Mouse (Mus musculus) limb, embryonic 14.5 days (tissue): ENCODE measurements at regions not wholly inside any gene's neighbourhood (a gene's known extent, or its start where the extent isn't known, plus 50 kb on each side); places are given as distances from the start of the nearest gene placed in this dataset.

Experiments
- ATAC-seq: fragments of 200-750 bp; cut with Nextera tagmentation; 2 replicates; pipeline ENCODE4 v1.8.0; 2017; ENCODE audit warnings: low read depth, moderate number of reproducible peaks, moderate TSS enrichment; ENCODE audit not compliant: low FRiP score
- DNase-seq: peaks from one replicate; pipeline ENCODE4 v3.0.0-alpha.2; 2015; ENCODE audit warnings: low spot score
- H3K27ac ChIP-seq: fragments of 300-500 bp; sonication (generic); replicated peaks from 2 replicates; pipeline ENCODE4 v1.5.1; 2014; ENCODE audit warnings: low read depth, mild to moderate bottlenecking, low read length, moderate library complexity, mixed read lengths
- H3K27me3 ChIP-seq: fragments of 300-500 bp; sonication (generic); 2 replicates; pipeline ENCODE4 v1.6.1; 2014; ENCODE audit warnings: low read length, mixed read lengths; ENCODE audit not compliant: control insufficient read depth, insufficient read depth
- H3K36me3 ChIP-seq: fragments of 300-500 bp; sonication (generic); 2 replicates; pipeline ENCODE4 v1.6.1; 2014; ENCODE audit warnings: mild to moderate bottlenecking, low read length, moderate library complexity, mixed read lengths; ENCODE audit not compliant: control insufficient read depth, insufficient read depth
- H3K4me1 ChIP-seq: fragments of 300-500 bp; sonication (generic); 2 replicates; pipeline ENCODE4 v1.6.1; 2014; ENCODE audit warnings: antibody characterized with exemption, low read length, mixed read lengths; ENCODE audit not compliant: control insufficient read depth, insufficient read depth
- H3K4me2 ChIP-seq: fragments of 300-500 bp; sonication (generic); replicated peaks from 2 replicates; pipeline ENCODE4 v1.6.1; 2014; ENCODE audit warnings: low read depth, mild to moderate bottlenecking, low read length, moderate library complexity; ENCODE audit not compliant: severe bottlenecking
- H3K4me3 ChIP-seq: fragments of 300-500 bp; sonication (generic); replicated peaks from 2 replicates; pipeline ENCODE4 v1.5.1; 2014; ENCODE audit warnings: low read length
- H3K9ac ChIP-seq: fragments of 300-500 bp; sonication (generic); 2 replicates; pipeline ENCODE4 v1.6.1; 2014; ENCODE audit warnings: mild to moderate bottlenecking, low read depth, low read length, moderate library complexity; ENCODE audit not compliant: severe bottlenecking
- H3K9me3 ChIP-seq: fragments of 300-500 bp; sonication (generic); 2 replicates; pipeline ENCODE4 v1.6.1; 2016; ENCODE audit warnings: low read length; ENCODE audit not compliant: control insufficient read depth
- POLR2A ChIP-seq: fragments of 200-500 bp; IDR thresholded peaks from 2 replicates; pipeline ENCODE4 v1.8.0; 2012; ENCODE audit warnings: inconsistent platforms, mild to moderate bottlenecking, moderate library complexity, borderline replicate concordance; ENCODE audit not compliant: insufficient read depth, insufficient read length; ENCODE audit errors: extremely low read depth
- WGBS: fragments of 180-500 bp; shearing (Covaris S2); extraction: QIAGEN DNeasy Blood & Tissue Kit; methylation state at CpG from one replicate; pipeline ENCODE4 v1.1.7; 2014; 5-methylcytosine and 5-hydroxymethylcytosine counted together

GRCm38 (mm10) chr8:53096272-53096784 is 415.2 kb upstream of the Aga start:
- Histone ChIP-seq H3K27me3 (no peaks in the 10 kb centered on the region), H3K36me3 (no peaks in the 10 kb centered on the region), H3K27ac (no peak overlapping the region), H3K4me3 (no peak overlapping the region), H3K4me2 (no peak overlapping the region), H3K4me1 (no peaks in the 10 kb centered on the region), H3K9me3 (no peaks in the 10 kb centered on the region), H3K9ac (no peak overlapping the region)
- ATAC-seq (no peak), DNase-seq (no peak)
- no peak for TF ChIP-seq POLR2A

- Histone ChIP-seq H3K9ac (no peak overlapping the region), H3K9me3 (no peaks in the 10 kb centered on the region), H3K4me1 (no peaks in the 10 kb centered on the region), H3K36me3 (no peaks in the 10 kb centered on the region), H3K4me2 (no peak overlapping the region), H3K27me3 (no peaks in the 10 kb centered on the region), H3K27ac (no peak overlapping the region), H3K4me3 (no peak overlapping the region)
- DNase-seq (no peak), ATAC-seq (no peak)
- no peak for TF ChIP-seq POLR2A
- WGBS: 65% methylated on average over 6 of the region's 6 CpGs
Measured at GRCm38 (mm10) chr8:53140041-53140440, 371.5 kb upstream of the Aga start.

GRCm38 (mm10) chr8:53148915-53149314 is 362.6 kb upstream of the Aga start:
- WGBS: 88% methylated on average over 2 of the region's 2 CpGs
- no peak overlapping the region for H3K27ac ChIP-seq
- TF ChIP-seq POLR2A: no peak
- H3K9ac ChIP-seq: no peak overlapping the region
- H3K4me2 ChIP-seq: no peak overlapping the region
- no peaks in the 10 kb centered on the region for H3K9me3 ChIP-seq
- no peak for ATAC-seq
- no peaks in the 10 kb centered on the region for H3K4me1 ChIP-seq
- no peak for DNase-seq
- no peaks in the 10 kb centered on the region for H3K27me3 ChIP-seq
- no peak overlapping the region for H3K4me3 ChIP-seq
- no peaks in the 10 kb centered on the region for H3K36me3 ChIP-seq

GRCm38 (mm10) chr8:53164017-53164416 is 347.5 kb upstream of the Aga start:
- no peak for TF ChIP-seq POLR2A
- H3K9ac ChIP-seq: no peak overlapping the region
- H3K27me3 ChIP-seq: no peaks in the 10 kb centered on the region
- WGBS: 47% methylated on average over 3 of the region's 3 CpGs
- no peak overlapping the region for H3K4me3 ChIP-seq
- DNase-seq (peak; percentile 12), ATAC-seq (no peak)
- no peaks in the 10 kb centered on the region for H3K4me1 ChIP-seq
- H3K36me3 ChIP-seq: no peaks in the 10 kb centered on the region
- no peaks in the 10 kb centered on the region for H3K9me3 ChIP-seq
- no peak overlapping the region for H3K27ac ChIP-seq
- H3K4me2 ChIP-seq: no peak overlapping the region

- no peak for TF ChIP-seq POLR2A
Measured at GRCm38 (mm10) chr8:53171694-53172299, 339.7 kb upstream of the Aga start.

More at GRCm38 (mm10) chr8:53171694-53172299, 339.7 kb upstream of the Aga start:
- WGBS: 31% methylated on average over 5 of the region's 5 CpGs
- H3K4me2 ChIP-seq: no peak overlapping the region
- H3K27me3 ChIP-seq: peaks cover 7% of the 10 kb centered on the region; the same call in 1 of the 2 replicates
- ATAC-seq (peak; percentile 90), DNase-seq (peak; percentile 83)
- H3K9ac ChIP-seq: no peak overlapping the region
- H3K36me3 ChIP-seq: no peaks in the 10 kb centered on the region
- H3K4me3 ChIP-seq: no peak overlapping the region
- no peak overlapping the region for H3K27ac ChIP-seq
- H3K4me1 ChIP-seq: no peaks in the 10 kb centered on the region
- no peaks in the 10 kb centered on the region for H3K9me3 ChIP-seq
